Mouse (Mus musculus) left cerebral cortex, adult 2 months (tissue): ENCODE measurements at regions not wholly inside any gene's neighbourhood (a gene's known extent, or its start where the extent isn't known, plus 50 kb on each side); places are given as distances from the start of the nearest gene placed in this dataset.

ENCODE experiments used
- DNase-seq, 2 experiments: peaks; one replicate each; pipeline ENCODE4 v3.0.0; 2021 to 2022; ENCODE audit warnings: low spot score in 2 of 2, mixed read lengths in 1 of 2; ENCODE audit errors: extremely low spot score in 1 of 2
- H3K27ac ChIP-seq: fragments of 200-600 bp; 2 replicates; pipeline ENCODE4 v1.8.1; 2022
- H3K4me3 ChIP-seq: fragments of 200-600 bp; 2 replicates; pipeline ENCODE4 v1.8.1; 2022
- CTCF ChIP-seq: fragments of 200-600 bp; IDR thresholded peaks from 2 replicates; pipeline ENCODE4 v1.8.1; 2022; ENCODE audit warnings: antibody characterized with exemption, mild to moderate bottlenecking, moderate library complexity
- intact Hi-C: fragments of 180-260 bp; cut with DNase I; formaldehyde crosslinking; loops from one replicate; pipeline ENCODE4 v1.15.1; 2025

DNA sequence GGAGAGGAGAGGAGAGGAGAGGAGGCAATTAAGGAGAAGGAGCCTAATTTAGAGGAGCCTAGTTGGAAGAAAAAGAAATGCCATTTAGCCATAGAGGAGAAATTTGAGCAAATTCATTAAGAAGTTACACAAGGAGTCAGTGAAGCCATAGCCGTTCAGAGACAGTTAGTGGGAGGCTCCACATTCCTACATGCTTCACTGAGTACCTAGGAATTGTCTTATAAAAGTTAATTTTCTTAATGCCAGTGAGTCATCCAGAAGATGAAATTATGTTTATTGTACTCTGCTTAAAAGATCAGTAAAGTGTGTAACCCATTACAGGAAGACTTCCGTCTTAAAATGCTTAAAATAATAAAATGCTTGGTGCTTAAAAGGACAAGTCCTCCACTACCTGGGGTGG is 1453.5 kb upstream of the Lrrc6 start:
- DNase-seq = no peak
- no peak overlapping the region for H3K27ac ChIP-seq
- intact Hi-C loops = no loop called here
- TF ChIP-seq CTCF = no peak
- no peak overlapping the region for H3K4me3 ChIP-seq

DNA sequence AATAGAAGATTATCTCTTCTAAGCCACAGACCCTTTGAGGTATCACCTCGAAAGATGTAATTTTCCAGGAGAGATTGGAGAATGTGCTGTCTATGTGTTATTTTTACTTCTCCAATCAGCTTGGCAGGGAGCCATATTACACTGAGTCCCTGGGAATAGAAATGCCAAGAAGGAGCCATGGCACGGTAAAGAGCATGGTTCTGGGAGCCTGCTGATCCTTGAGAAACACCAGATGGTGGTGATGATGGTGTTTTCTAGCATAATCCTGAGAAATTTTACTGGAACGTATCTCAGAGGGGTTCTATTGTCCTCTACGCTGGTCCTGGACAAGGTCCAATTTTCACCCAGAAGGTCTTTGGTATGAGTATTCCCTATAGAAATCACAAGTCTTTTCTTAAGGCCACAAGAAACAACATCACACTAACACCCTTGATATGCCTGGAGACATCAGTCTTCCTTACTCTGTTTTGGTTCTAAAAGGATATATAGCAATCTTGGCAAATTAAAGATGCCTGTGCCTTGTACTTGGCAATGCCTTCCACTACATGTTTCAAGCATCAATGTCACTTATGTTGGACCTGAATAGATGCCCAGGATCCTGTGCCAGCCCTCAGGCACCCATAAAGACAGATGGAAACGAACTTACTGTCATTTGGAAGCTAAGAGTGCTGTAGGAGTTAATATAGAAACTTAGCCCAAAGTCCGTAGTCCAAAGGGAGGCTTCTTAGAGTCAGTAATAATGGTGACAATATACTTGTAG is 1449.8 kb upstream of the Lrrc6 start:
- intact Hi-C loops = no loop called here
- H3K27ac ChIP-seq = no peak overlapping the region
- DNase-seq = no peak
- TF ChIP-seq CTCF = no peak
- no peak overlapping the region for H3K4me3 ChIP-seq

DNA sequence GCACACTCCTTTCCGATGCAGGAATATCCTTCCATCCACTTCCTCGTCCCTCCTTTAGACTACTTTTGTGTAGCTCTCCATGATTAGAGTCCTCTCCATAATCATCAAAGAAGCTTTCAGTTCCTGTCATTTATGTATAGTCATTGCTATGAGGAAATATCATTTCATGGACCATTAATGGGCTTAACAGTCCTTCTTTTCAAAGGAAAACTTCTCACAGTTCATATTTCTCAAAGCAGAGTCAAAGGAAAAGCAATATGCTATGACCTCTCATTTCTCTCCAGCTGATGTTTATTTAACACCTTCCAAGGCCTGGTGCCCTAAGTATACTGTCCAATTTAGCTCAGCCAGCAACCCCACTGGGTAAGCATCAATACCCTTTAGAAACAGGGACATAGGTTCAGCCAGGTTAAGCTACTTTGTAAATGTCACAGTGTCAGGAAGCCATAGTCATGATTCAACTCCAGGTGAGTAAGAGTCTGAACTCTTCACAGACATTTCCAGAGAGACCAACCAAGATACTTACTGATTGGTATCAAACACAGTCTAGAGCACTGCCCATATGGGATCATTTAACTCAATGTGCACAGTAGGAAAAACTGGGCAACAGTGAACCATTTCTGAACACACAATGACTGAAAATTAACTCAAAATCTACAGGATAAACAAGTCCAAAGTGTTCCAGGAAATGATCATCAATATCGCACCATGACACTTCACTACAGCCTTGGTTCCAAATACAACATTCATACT is 1443.8 kb upstream of the Lrrc6 start:
- intact Hi-C loops = no loop called here
- H3K27ac ChIP-seq = no peak overlapping the region; the same call in 1 of the 2 replicates
- TF ChIP-seq CTCF = no peak
- no peak for DNase-seq
- H3K4me3 ChIP-seq = no peak overlapping the region

DNA sequence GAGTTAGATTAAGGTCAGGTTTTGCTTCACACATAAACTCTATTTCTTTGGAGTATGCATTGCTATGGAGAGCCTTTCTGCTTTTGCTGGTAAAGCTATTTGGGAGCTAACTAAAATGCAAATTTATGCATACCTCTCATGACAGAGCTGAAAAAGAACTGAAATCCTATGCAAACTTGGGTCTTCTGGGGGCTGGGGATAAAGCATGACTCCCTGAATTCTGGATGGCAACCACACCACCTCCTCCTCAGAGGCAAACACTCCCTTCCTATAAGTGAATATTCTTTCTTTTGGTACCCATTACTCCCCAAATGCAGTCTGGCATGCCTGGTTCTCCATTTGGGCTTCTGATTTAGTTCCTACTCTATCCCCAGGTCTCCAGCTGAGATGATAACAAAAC is 1442.3 kb upstream of the Lrrc6 start:
- peak in 1 of 2 experiments; percentile 12 for DNase-seq
- Histone ChIP-seq H3K27ac (peak overlapping the region; percentile 64), H3K4me3 (no peak overlapping the region)
- no peak for TF ChIP-seq CTCF
- intact Hi-C loops = no loop called here

DNA sequence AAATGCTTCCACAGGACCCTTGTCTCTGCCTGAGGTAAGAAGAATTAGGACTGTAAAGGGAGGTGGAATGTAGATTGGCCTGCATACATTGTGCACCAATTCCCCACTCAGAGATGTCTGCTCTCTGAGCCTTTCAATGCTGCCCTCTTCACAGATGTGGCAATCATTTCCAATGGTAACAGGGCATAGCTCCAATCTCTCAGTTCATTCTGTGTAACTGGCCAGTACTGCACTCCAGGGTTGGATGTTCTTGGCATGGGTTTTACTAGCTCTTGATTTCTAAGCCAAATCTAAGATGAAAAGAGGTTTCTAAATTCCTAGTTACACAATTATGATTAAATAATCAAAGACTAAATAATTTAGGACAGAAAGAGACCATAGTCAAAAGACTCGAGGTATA is 1439.8 kb upstream of the Lrrc6 start:
- Histone ChIP-seq H3K27ac (no peak overlapping the region), H3K4me3 (no peak overlapping the region)
- TF ChIP-seq CTCF = no peak
- intact Hi-C loops = no loop called here
- no peak for DNase-seq

DNA sequence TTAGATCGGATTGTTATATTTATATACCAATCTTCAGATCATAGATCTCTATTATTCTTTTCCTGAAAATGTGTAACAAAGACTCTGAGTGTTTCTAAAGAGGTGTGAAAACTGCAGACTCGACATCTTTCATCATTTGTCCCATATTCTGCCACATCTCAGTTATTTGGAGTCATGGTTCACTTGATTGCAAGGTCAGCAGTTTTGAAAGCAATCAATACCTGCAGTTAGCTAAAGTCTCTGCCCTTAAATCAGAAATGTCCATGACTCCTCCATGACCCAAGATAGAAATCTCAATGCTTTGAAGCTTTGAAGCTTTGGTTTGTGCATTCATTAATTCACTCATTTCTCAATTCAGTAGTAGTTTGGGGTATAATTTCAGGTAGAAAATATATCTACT is 1424.2 kb upstream of the Lrrc6 start:
- no peak for DNase-seq
- H3K4me3 ChIP-seq = no peak overlapping the region
- no peak overlapping the region for H3K27ac ChIP-seq
- TF ChIP-seq CTCF = no peak
- intact Hi-C loops = no loop called here

DNA sequence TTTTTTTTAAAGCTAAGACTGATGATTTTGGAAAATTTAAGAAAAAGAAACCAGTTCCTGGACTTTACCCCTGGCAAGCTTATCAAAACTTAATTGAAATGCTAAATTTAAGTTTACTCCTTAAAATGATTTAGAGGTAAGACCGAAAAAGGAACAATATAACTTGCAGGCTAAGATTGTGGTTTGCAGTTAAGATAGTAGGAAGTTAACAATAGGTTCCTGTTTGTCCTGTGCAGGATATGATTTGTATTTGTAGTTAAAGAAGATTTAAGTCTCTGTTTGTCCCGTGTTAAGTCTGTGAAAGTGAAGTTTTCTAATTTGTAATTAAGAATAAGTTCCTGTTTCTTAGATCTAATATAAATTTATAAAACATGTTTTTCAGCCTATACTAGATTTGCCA is 1406.3 kb upstream of the Lrrc6 start:
- no peak for TF ChIP-seq CTCF
- intact Hi-C loops = no loop called here
- Histone ChIP-seq H3K27ac (no peak overlapping the region), H3K4me3 (no peak overlapping the region)
- DNase-seq = no peak

DNA sequence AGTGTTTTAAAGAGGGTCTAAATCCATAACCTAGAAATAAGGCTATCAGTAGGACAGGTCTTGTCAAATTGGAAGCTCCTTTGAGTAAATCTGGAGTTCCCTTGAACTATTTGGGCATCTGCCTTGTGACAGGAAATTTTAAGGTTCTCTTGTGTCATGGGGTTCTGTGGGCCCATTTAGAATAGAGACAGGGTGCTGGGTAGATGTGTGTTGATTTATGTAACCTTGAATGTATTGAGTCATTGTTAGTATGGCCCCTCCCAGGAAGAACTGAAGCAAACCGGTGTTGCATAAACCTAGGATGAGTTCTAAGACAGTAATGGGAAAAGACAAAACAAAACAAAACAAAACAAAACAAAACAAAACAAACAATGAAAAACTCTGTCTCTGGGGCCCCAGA is 1404.6 kb upstream of the Lrrc6 start:
- no peak for TF ChIP-seq CTCF
- no peak for DNase-seq
- H3K27ac ChIP-seq = no peak overlapping the region
- H3K4me3 ChIP-seq = no peak overlapping the region
- intact Hi-C loops = no loop called here

DNA sequence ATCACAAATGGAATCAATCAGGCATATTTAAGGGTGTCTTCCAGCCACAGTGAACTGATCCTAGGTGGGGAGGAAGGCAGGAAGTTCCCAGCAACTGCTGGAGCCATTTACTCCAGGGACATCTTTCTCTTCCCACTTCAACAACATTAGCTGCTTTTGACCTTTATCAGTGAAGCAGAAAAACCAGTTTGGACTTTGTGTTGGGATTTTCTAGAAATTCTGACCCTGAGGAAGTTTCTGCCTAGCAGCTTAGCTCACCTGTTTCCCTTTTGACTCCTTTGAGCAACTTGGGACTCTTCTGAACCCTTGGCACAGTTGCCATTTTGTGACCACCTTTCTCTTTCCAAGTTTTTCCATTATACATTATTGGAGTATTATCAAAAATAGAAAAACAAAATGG is 1403.9 kb upstream of the Lrrc6 start:
- Histone ChIP-seq H3K27ac (no peak overlapping the region), H3K4me3 (no peak overlapping the region)
- TF ChIP-seq CTCF = no peak
- no peak for DNase-seq
- intact Hi-C loops = no loop called here

DNA sequence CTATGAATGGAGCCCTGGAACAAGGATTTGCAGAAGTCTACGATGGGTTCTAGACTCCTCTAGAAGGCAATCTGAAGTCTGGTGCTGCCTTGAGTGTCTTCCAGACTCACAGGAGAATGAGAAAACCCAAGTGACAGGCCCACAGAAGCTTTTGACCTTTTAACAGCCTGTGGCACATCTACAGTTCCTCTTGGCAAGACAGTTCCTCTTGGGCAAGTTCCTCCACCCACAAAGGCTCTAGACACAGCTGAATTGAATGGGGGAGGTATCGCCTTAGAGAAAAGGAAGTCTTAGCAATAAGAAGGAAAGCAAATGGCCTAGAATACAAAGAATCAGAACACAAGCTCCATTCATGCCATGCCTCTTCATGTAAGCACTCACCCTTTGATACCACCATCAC is 1402.3 kb upstream of the Lrrc6 start:
- no peak for TF ChIP-seq CTCF
- intact Hi-C loops = no loop called here
- no peak for DNase-seq
- Histone ChIP-seq H3K4me3 (no peak overlapping the region), H3K27ac (no peak overlapping the region)

DNA sequence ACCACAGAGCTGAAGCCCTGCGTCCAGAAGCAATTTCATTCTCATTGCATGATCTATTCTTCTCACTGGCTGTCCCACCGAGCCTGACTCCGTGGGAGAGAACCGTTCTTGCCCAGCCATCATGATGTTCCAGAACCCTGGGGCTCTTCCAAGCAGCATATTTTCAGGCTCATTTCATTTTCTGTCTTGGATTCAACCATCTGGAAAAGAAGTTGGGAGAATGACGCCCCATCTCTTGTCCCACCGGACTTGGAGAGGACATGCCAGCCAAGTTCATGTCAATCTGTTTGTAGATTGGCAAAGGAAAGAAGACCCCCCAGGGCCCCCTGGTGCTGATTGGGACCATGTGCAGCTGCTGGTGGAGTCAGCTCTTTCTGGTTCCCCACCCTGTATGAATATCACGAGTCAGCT is 1400.5 kb upstream of the Lrrc6 start:
- TF ChIP-seq CTCF = no peak
- DNase-seq = no peak
- no peak overlapping the region for H3K4me3 ChIP-seq
- intact Hi-C loops = loop anchor here (2.0 kb wide), 1 partner anchor 26 kb away; no protein-coding TSS in a partner anchor
- no peak overlapping the region; the same call in 1 of the 2 replicates for H3K27ac ChIP-seq

DNA sequence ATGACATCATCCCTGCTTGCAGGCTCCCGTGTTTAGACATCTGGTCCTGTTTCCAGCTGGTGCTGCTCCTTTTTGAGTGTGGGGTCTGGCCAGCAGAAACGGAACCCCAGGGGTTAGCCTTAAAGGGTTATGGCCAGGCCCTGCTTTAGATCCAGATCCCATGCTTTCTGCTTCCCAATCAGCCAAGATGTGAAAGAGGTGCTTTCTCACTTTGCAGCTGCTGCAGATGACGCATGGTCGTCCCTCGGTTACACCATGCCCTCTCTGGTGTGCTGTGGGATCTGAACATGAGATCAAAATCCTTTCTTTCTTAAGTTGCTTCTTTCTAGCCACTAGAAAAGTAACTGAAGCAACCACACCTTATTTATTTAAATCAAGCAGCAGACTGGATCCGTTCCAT is 1399.1 kb upstream of the Lrrc6 start:
- H3K4me3 ChIP-seq = no peak overlapping the region
- intact Hi-C loops = loop anchor here (2.0 kb wide), 1 partner anchor 27 kb away; no protein-coding TSS in a partner anchor
- TF ChIP-seq CTCF = no peak
- H3K27ac ChIP-seq = peak overlapping the region; percentile 66
- DNase-seq = no peak
